Mouse (Mus musculus) kidney, embryonic 16.5 days (tissue): Measurements from ENCODE around the gene Myom1. TPM values are rescaled to one million over a fixed set of nuclear protein-coding genes. Genes with fewer than 3 reads are reported as not detected.
A peak's percentile ranks its signal among the peaks of the same experiment; 100 is the strongest.

Experiments used
- ATAC-seq: fragments of 200-750 bp; cut with Nextera tagmentation; 2 replicates; pipeline ENCODE4 v1.8.0; 2017; ENCODE audit warnings: moderate TSS enrichment; ENCODE audit not compliant: low FRiP score, low TSS enrichment
- H3K27ac ChIP-seq: fragments of 300-500 bp; sonication (generic); 2 replicates; pipeline ENCODE4 v1.5.1; 2014; ENCODE audit warnings: low read length
- H3K27me3 ChIP-seq: fragments of 300-500 bp; sonication (generic); 2 replicates; pipeline ENCODE4 v1.6.1; 2014; ENCODE audit warnings: low read length, control low read depth, mixed read lengths; ENCODE audit not compliant: insufficient read depth
- H3K36me3 ChIP-seq: fragments of 300-500 bp; sonication (generic); 2 replicates; pipeline ENCODE4 v1.6.1; 2014; ENCODE audit warnings: low read length, control low read depth, mixed read lengths; ENCODE audit not compliant: insufficient read depth
- H3K4me1 ChIP-seq: fragments of 300-500 bp; sonication (generic); 2 replicates; pipeline ENCODE4 v1.6.1; 2014; ENCODE audit warnings: low read length, control low read depth, mixed read lengths; ENCODE audit not compliant: insufficient read depth
- H3K4me2 ChIP-seq: fragments of 300-500 bp; sonication (generic); replicated peaks from 2 replicates; pipeline ENCODE4 v1.6.1; 2014; ENCODE audit warnings: low read depth, low read length
- H3K4me3 ChIP-seq: fragments of 300-500 bp; sonication (generic); 2 replicates; pipeline ENCODE4 v1.5.1; 2014; ENCODE audit warnings: mild to moderate bottlenecking, low read length
- H3K9ac ChIP-seq: fragments of 300-500 bp; sonication (generic); replicated peaks from 2 replicates; pipeline ENCODE4 v1.6.1; 2014; ENCODE audit warnings: low read length
- H3K9me3 ChIP-seq: fragments of 300-500 bp; sonication (generic); 2 replicates; pipeline ENCODE4 v1.6.1; 2016; ENCODE audit warnings: low read length, control low read depth
- WGBS: fragments of 180-500 bp; shearing (Covaris S2); extraction: QIAGEN DNeasy Blood & Tissue Kit; methylation state at CpG from one replicate; pipeline ENCODE4 v1.1.7; 2014; 5-methylcytosine and 5-hydroxymethylcytosine counted together
- polyA plus RNA-seq: library from polyadenylated mRNA; unstranded; fragments of >200 nt; fragmentation: Nextera tagmentation; extraction: Ambion mirVana; gene quantifications from 2 replicates; pipeline ENCODE4 v1.2.1, GENCODE M21; 2015

Gene Myom1
- polyA plus RNA-seq, 1 experiment from 2014 or later, result 4.7 TPM

GRCm38 (mm10) chr17:71124061-71124670 lies 121.7 kb downstream of the Myom1 start:
- Histone ChIP-seq H3K4me2 (no peak overlapping the region), H3K36me3 (no peaks in the 10 kb centered on the region), H3K9ac (no peak overlapping the region), H3K27ac (peak overlapping the region; percentile 55; the same call in 1 of the 2 replicates), H3K27me3 (no peaks in the 10 kb centered on the region), H3K4me1 (peaks cover 47% of the 10 kb centered on the region), H3K4me3 (no peak overlapping the region), H3K9me3 (no peaks in the 10 kb centered on the region)
- 82% methylated on average over 8 of the region's 8 CpGs for WGBS
- no peak for ATAC-seq

- H3K27ac ChIP-seq, result peak overlapping the region; percentile 55; the same call in 1 of the 2 replicates
- 86% methylated on average over 1 of the region's 1 CpGs for WGBS
- no peaks in the 10 kb centered on the region for H3K36me3 ChIP-seq
- no peaks in the 10 kb centered on the region for H3K27me3 ChIP-seq
- no peak overlapping the region for H3K9ac ChIP-seq
- no peak for ATAC-seq
- H3K9me3 ChIP-seq, result no peaks in the 10 kb centered on the region
- peaks cover 52% of the 10 kb centered on the region for H3K4me1 ChIP-seq
- no peak overlapping the region for H3K4me3 ChIP-seq
- H3K4me2 ChIP-seq, result no peak overlapping the region
Observed at GRCm38 (mm10) chr17:71124674-71125073, 122.2 kb downstream of the Myom1 start.

GRCm38 (mm10) chr17:71125519-71125918 lies 123.1 kb downstream of the Myom1 start:
- Histone ChIP-seq H3K27ac (peak overlapping the region; percentile 89), H3K4me1 (peaks cover 60% of the 10 kb centered on the region), H3K36me3 (no peaks in the 10 kb centered on the region), H3K27me3 (no peaks in the 10 kb centered on the region), H3K4me3 (no peak overlapping the region), H3K9me3 (no peaks in the 10 kb centered on the region), H3K9ac (no peak overlapping the region), H3K4me2 (peak overlapping the region; percentile 26; the same call in 1 of the 2 replicates)
- WGBS, result 24% methylated on average over 12 of the region's 12 CpGs
- ATAC-seq, result peak; percentile 69

GRCm38 (mm10) chr17:71126001-71126400 lies 123.6 kb downstream of the Myom1 start:
- Histone ChIP-seq H3K9ac (0 out of 2 replicates have a peak overlapping the region, but pooled peaks have one; percentile 20), H3K4me2 (peak overlapping the region; percentile 26), H3K4me3 (no peak overlapping the region), H3K9me3 (no peaks in the 10 kb centered on the region), H3K4me1 (peaks cover 62% of the 10 kb centered on the region), H3K27me3 (no peaks in the 10 kb centered on the region), H3K27ac (peak overlapping the region; percentile 89), H3K36me3 (no peaks in the 10 kb centered on the region)
- 24% methylated on average over 12 of the region's 12 CpGs for WGBS
- ATAC-seq, result peak; percentile 59

DNA sequence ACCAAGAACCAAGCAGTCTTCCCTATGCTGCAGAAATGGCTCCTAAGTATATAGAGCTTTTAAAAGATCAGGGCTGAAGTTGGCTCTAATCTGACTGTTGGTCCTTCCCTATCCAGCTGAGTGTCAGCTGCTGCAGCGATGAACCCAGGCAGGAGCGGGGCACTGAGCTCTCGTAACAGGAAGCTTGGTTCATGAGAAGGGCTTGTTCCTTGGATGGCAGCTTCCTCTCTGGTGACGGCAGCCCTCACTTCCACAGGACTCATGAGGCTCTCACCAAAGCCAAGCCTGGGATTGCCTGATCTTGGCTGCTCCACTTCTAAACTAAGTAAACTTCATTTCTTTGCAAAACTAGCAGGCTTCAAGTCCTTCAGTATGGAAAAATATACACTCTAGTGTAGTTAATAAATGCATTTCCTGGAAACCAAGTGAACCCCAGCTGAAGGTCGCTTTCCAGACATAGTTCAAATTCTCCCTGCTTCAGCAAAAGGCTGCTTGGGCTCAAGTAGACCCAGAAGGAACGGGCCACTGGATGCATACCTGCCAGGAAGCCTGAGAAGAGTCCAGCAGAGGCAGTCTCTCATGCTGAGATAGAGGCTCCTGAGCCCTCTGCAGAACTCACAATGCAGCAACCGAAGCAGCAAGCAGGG lies 125.2 kb downstream of the Myom1 start:
- Histone ChIP-seq H3K27ac (peak overlapping the region; percentile 89), H3K27me3 (no peaks in the 10 kb centered on the region), H3K36me3 (no peaks in the 10 kb centered on the region), H3K4me2 (no peak overlapping the region), H3K4me1 (peaks cover 59% of the 10 kb centered on the region), H3K9me3 (no peaks in the 10 kb centered on the region), H3K4me3 (no peak overlapping the region), H3K9ac (0 out of 2 replicates have a peak overlapping the region, but pooled peaks have one; percentile 13)
- WGBS, result 56% methylated on average over 7 of the region's 7 CpGs
- ATAC-seq, result no peak

DNA sequence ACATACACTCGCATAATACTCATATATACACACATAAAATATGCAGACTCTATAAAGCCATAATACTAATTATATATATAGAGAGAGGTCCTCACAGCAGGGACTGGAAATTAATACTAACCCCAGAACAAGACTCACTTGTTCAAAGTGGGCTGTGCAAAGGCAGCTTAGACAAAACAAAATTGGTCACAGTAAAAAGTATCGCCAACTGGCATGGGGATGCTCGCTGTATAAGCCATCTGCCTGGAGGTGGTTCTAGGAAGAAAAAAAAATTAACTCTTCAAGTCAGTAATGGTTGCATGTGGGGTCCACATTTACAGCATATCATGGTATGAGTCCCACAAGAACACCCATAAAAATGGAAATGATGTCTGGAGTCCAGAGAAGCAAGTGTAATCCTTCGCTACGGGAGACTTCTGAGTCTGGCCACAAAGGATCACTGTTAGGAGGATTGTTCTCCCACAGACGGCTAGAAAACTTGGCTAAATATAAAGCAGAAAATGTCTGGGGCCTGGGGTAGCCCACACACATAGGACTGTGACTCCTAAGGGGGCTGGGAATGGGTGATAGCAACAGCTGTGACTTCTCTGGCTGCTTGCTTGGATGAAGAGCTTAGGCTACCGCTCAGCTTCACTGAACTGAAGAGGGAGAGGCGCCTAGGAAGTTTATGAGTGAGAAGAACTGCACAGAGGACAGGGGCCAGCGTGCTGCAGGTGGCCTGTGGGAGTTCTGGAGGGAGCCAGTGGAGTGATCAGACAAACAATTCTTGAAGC lies 127.2 kb downstream of the Myom1 start:
- Histone ChIP-seq H3K9me3 (no peaks in the 10 kb centered on the region), H3K36me3 (no peaks in the 10 kb centered on the region), H3K27ac (peak overlapping the region; percentile 80), H3K9ac (0 out of 2 replicates have a peak overlapping the region, but pooled peaks have one; percentile 18), H3K4me2 (no peak overlapping the region), H3K4me1 (peaks cover 57% of the 10 kb centered on the region), H3K27me3 (no peaks in the 10 kb centered on the region), H3K4me3 (no peak overlapping the region)
- WGBS, result 37% methylated on average over 9 of the region's 9 CpGs
- peak; percentile 89 for ATAC-seq

DNA sequence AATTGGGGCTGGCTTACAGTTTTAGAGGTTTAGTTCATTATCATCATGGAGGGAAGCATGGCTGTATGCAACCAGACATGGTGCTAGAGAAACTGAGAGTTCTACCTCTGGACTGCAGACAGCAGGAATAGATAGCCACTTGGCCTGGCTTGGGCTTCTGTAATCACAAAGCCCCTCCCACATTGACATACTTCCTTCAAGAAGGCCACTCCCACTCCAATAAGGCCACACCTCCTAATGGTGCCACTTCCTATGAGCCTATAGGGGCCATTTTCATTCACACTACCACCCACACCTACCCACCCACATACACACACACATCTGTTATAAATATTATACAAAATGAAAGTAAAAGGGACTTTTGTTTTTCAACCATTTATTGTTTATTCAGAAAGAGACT lies 129.8 kb downstream of the Myom1 start:
- H3K27me3 ChIP-seq, result no peaks in the 10 kb centered on the region
- ATAC-seq, result no peak
- no peak overlapping the region for H3K27ac ChIP-seq
- H3K4me1 ChIP-seq, result peaks cover 50% of the 10 kb centered on the region
- H3K9me3 ChIP-seq, result no peaks in the 10 kb centered on the region
- H3K9ac ChIP-seq, result no peak overlapping the region
- no peak overlapping the region for H3K4me3 ChIP-seq
- no peaks in the 10 kb centered on the region for H3K36me3 ChIP-seq
- no peak overlapping the region for H3K4me2 ChIP-seq

DNA sequence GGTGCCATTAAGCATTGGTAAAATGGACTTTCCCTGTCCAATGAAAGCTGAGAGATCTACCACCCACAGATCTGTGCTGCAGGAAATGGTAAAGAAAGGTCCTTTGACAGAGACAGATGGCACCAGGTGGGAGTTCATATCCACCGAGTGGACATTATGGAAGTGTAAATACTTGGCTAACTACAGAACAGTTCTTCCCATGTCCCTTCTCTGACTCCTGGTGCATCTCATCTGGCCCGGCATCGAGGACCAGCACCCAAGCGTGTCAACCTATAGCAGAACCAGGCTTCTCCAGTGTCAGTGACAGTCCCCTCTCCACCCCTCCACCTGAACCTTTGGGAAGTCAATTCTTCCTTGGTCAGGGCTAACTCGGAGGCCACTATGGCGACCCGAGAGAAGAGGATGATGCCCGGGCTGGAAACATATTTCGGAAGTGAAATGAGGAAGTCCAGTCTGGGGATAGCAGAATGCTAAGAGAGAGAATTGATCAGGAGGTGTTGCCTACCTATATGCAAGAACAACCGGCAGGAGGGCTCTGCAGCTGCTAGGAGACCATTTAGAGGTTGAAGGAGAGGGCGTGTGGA lies 130.5 kb downstream of the Myom1 start:
- no peaks in the 10 kb centered on the region for H3K27me3 ChIP-seq
- H3K27ac ChIP-seq, result no peak overlapping the region
- no peak overlapping the region for H3K4me3 ChIP-seq
- H3K36me3 ChIP-seq, result no peaks in the 10 kb centered on the region
- no peak for ATAC-seq
- H3K4me2 ChIP-seq, result no peak overlapping the region
- no peak overlapping the region for H3K9ac ChIP-seq
- no peaks in the 10 kb centered on the region for H3K9me3 ChIP-seq
- H3K4me1 ChIP-seq, result peaks cover 43% of the 10 kb centered on the region
- 56% methylated on average over 11 of the region's 11 CpGs for WGBS

DNA sequence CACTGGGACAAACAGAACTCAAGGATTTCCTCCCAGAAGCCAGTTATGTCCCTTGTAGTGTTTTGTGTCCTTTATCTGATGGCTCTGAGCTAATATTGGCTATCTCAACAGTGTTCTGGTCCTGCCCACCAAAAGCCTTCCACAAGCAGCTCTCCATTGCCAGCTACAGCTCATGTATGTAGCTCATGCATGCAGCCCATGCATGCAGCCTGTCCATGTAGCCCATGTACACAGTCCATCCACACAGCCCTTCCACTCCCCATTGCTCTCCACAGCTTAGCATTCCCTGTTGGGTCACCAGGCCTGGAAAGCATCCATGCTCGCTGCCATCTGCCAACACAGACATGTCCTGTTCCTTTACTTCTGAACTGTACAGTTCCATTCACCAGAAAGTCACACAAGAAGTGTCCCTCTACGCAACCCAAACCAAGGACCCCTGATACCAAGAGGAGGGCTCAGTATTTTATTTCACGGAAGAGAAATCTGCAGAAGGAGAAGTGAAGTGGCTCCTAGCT lies 132.1 kb downstream of the Myom1 start:
- 92% methylated on average over 3 of the region's 3 CpGs for WGBS

More for the DNA sequence above, 132.1 kb downstream of the Myom1 start:
- no peaks in the 10 kb centered on the region for H3K36me3 ChIP-seq
- H3K4me2 ChIP-seq, result no peak overlapping the region
- no peak for ATAC-seq
- no peak overlapping the region for H3K9ac ChIP-seq
- no peaks in the 10 kb centered on the region for H3K27me3 ChIP-seq
- H3K27ac ChIP-seq, result no peak overlapping the region
- H3K4me1 ChIP-seq, result peaks cover 31% of the 10 kb centered on the region
- no peak overlapping the region for H3K4me3 ChIP-seq
- no peaks in the 10 kb centered on the region for H3K9me3 ChIP-seq
